Mouse (Mus musculus) forebrain, embryonic 14.5 days (tissue): ENCODE results near the gene Avpr2. TPM values are rescaled to one million over a fixed set of nuclear protein-coding genes. Genes with fewer than 3 reads are reported as not detected.

Experiments used
- ATAC-seq: fragments of 200-750 bp; cut with Nextera tagmentation; 2 replicates; pipeline ENCODE4 v1.8.0; 2017; ENCODE audit warnings: mild to moderate bottlenecking, moderate library complexity
- DNase-seq: peaks from one replicate; pipeline ENCODE4 v3.0.0-alpha.2; 2015; ENCODE audit warnings: low spot score
- H3K27ac ChIP-seq: fragments of 300-500 bp; sonication (generic); 2 replicates; pipeline ENCODE4 v1.5.1; 2014; ENCODE audit warnings: low read depth, mild to moderate bottlenecking, control low read depth, low read length, moderate library complexity
- H3K27me3 ChIP-seq: fragments of 300-500 bp; sonication (generic); replicated peaks from 2 replicates; pipeline ENCODE4 v1.6.1; 2014; ENCODE audit warnings: low read length, control low read depth, mixed read lengths; ENCODE audit not compliant: control insufficient read depth, insufficient read depth
- H3K36me3 ChIP-seq: fragments of 300-500 bp; sonication (generic); 2 replicates; pipeline ENCODE4 v1.6.1; 2014; ENCODE audit warnings: low read length, control low read depth; ENCODE audit not compliant: control insufficient read depth, insufficient read depth
- H3K4me1 ChIP-seq: fragments of 300-500 bp; sonication (generic); 2 replicates; pipeline ENCODE4 v1.6.1; 2014; ENCODE audit warnings: antibody characterized with exemption, low read length, control low read depth; ENCODE audit not compliant: control insufficient read depth, insufficient read depth
- H3K4me2 ChIP-seq: fragments of 300-500 bp; sonication (generic); 2 replicates; pipeline ENCODE4 v1.6.1; 2014; ENCODE audit warnings: mild to moderate bottlenecking, control low read depth, low read length
- H3K4me3 ChIP-seq: fragments of 300-500 bp; sonication (generic); 2 replicates; pipeline ENCODE4 v1.5.1; 2014; ENCODE audit warnings: low read depth, low read length, control low read depth
- H3K9ac ChIP-seq: fragments of 300-500 bp; sonication (generic); 2 replicates; pipeline ENCODE4 v1.6.1; 2014; ENCODE audit warnings: mild to moderate bottlenecking, low read length, control low read depth, moderate library complexity
- H3K9me3 ChIP-seq: fragments of 300-500 bp; sonication (generic); replicated peaks from 2 replicates; pipeline ENCODE4 v1.6.1; 2016; ENCODE audit warnings: low read length, control low read depth, mixed read lengths; ENCODE audit not compliant: control insufficient read depth
- WGBS: fragments of 180-500 bp; shearing (Covaris S2); extraction: QIAGEN DNeasy Blood & Tissue Kit; methylation state at CpG from one replicate; pipeline ENCODE4 v1.1.7; 2014; 5-methylcytosine and 5-hydroxymethylcytosine counted together
- polyA plus RNA-seq: library from polyadenylated mRNA; unstranded; fragments of >200 nt; fragmentation: Nextera tagmentation; extraction: Ambion mirVana; gene quantifications from 2 replicates; pipeline ENCODE4 v1.2.1, GENCODE M21; 2014

Gene Avpr2
- polyA plus RNA-seq, result 0.26 TPM in 1 of 2 replicates, not detected in the other

GRCm38 (mm10) chrX:73891551-73892152 lies at the start of gene Avpr2:
Gene Avpr2, plus strand, starts transcription at chrX:73892102.
- Histone ChIP-seq H3K27me3 (no peaks in the 10 kb centered on the region), H3K9ac (no peak within 1 kb of the TSS), H3K9me3 (no peaks in the 10 kb centered on the region), H3K4me3 (no peak within 1 kb of the TSS), H3K4me1 (no peaks in the 10 kb centered on the region), H3K4me2 (no peak within 1 kb of the TSS), H3K27ac (no peak within 1 kb of the TSS), H3K36me3 (no peaks in the 10 kb centered on the region)
- DNase-seq (no peak), ATAC-seq (no peak)
- 74% methylated on average over 6 of the region's 6 CpGs for WGBS

DNA sequence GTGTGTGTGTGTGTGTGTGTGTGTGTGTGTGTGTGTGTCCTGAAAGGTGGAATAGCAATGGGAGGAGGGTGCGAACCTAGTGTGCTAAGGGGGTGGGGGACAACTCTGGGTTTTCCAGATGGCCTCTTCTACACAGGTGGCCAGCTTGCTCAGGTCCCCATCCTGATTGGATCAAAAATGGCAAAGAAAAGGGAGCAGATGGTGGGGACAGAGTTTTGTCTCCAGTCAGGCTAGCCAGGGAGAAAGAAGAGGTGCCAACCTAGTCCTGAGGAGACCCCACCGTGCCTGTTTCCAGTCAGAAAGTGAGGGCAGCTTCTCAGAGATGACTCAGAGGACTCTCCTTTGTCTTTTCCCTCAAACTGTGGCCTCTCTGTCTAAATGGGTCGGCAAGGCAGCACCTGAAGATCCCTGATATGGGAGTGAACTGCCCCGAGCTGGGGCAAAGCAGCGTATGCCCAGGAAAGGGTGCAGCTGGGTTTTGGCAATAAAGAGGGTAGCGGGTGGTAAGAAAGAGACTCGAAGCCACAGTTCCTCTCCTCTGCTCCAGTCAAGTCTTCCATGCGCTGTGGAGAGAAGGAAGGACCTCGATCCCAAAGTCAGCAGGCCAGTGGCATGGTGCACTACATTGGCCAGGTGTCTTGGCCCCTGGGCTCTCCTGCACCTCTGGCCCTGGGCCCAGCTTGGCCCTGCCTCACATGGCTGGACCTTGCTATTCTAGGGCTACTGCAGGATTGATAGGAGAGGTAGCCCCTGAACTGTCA lies 37.4 kb upstream of the Avpr2 start:
- ATAC-seq (no peak), DNase-seq (no peak)
- Histone ChIP-seq H3K4me3 (no peak overlapping the region), H3K9me3 (no peaks in the 10 kb centered on the region), H3K9ac (no peak overlapping the region), H3K36me3 (peaks cover 5% of the 10 kb centered on the region; the same call in 1 of the 2 replicates), H3K4me2 (no peak overlapping the region), H3K27me3 (no peaks in the 10 kb centered on the region), H3K4me1 (no peaks in the 10 kb centered on the region), H3K27ac (no peak overlapping the region)
- 75% methylated on average over 9 of the region's 9 CpGs for WGBS

DNA sequence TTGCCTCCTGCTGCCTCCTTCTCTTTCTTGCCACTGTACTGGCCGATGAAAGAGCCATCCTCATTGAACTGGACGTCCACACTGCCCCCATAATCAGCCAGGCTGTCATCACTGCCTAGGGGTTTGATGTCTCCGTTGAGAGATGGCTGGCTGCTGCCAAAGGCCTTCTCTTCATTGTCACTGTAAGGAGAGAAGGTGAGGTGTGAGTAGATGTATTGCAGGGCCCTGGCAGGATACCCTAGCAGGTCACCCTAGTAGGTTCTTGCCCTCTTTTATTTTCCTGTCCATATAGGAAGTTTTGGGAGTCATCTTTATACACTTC lies 36.9 kb upstream of the Avpr2 start:
- H3K27me3 ChIP-seq, result no peaks in the 10 kb centered on the region
- no peak overlapping the region for H3K27ac ChIP-seq
- DNase-seq (no peak), ATAC-seq (no peak)
- peaks cover 11% of the 10 kb centered on the region; the same call in 1 of the 2 replicates for H3K36me3 ChIP-seq
- no peak overlapping the region for H3K9ac ChIP-seq
- WGBS, result 76% methylated on average over 3 of the region's 3 CpGs
- no peak overlapping the region for H3K4me2 ChIP-seq
- no peak overlapping the region for H3K4me3 ChIP-seq
- no peaks in the 10 kb centered on the region for H3K4me1 ChIP-seq
- no peaks in the 10 kb centered on the region for H3K9me3 ChIP-seq

DNA sequence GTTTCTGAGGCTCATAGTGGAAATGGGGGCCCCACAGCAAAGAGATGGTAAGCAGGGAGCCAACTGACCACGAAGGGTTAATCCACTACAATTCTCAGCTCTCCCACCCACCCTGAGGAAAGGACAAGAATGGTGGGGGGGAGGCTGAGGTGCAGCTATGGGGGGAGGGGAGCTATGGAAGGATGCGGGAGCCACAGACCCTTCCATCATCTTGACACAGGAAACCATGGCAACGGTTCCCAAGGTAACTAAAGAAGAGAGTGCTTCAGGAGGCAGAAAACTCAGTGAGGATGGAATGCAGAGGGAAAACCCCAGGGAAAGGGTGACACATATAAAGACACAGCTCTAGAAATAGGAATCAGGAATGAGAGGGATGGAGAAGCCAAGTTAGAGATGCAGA lies 27.2 kb upstream of the Avpr2 start:
- no peaks in the 10 kb centered on the region for H3K27me3 ChIP-seq
- H3K9ac ChIP-seq, result no peak overlapping the region
- WGBS, result 47% methylated on average over 3 of the region's 3 CpGs
- H3K27ac ChIP-seq, result peak overlapping the region; percentile 68
- peak; percentile 65 for ATAC-seq
- peak overlapping the region; percentile 7; the same call in 1 of the 2 replicates for H3K4me2 ChIP-seq
- H3K36me3 ChIP-seq, result peaks cover 33% of the 10 kb centered on the region
- DNase-seq, result peak; percentile 83
- H3K4me3 ChIP-seq, result no peak overlapping the region
- peaks cover 12% of the 10 kb centered on the region for H3K4me1 ChIP-seq
- H3K9me3 ChIP-seq, result no peaks in the 10 kb centered on the region

DNA sequence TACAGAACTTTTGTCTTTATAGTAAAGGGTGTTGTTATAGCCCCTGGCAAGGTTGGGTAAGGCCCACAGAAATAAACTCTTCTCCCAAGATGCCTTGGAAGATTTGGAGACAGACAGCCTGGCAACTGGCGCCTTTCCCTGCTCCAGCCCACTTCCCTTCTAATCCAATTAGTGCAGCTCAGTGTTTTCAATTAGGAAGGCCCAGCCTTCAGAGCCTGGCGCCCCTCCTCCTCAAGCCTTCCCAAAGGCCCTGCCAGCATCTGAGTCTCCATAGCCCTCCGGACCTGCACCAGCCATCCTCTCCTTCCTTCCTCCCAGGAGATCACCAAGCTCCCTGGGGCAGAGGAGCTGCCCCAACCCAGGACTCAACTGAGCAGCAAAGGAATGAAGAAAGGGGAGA lies 24.6 kb upstream of the Avpr2 start:
- Histone ChIP-seq H3K9me3 (no peaks in the 10 kb centered on the region), H3K4me2 (peak overlapping the region; percentile 24; the same call in 1 of the 2 replicates), H3K4me3 (no peak overlapping the region), H3K36me3 (peaks cover 19% of the 10 kb centered on the region), H3K4me1 (peaks cover 12% of the 10 kb centered on the region), H3K27ac (peak overlapping the region; percentile 88), H3K27me3 (no peaks in the 10 kb centered on the region), H3K9ac (0 out of 2 replicates have a peak overlapping the region, but pooled peaks have one; percentile 32)
- peak; percentile 79 for ATAC-seq
- DNase-seq, result peak; percentile 76
- WGBS, result 34% methylated on average over 3 of the region's 3 CpGs

- Histone ChIP-seq H3K36me3 (peaks cover 14% of the 10 kb centered on the region), H3K27ac (peak overlapping the region; percentile 88), H3K4me3 (no peak overlapping the region), H3K9ac (0 out of 2 replicates have a peak overlapping the region, but pooled peaks have one; percentile 32), H3K9me3 (no peaks in the 10 kb centered on the region), H3K4me2 (peak overlapping the region; percentile 24; the same call in 1 of the 2 replicates), H3K4me1 (peaks cover 12% of the 10 kb centered on the region), H3K27me3 (no peaks in the 10 kb centered on the region)
- 64% methylated on average over 1 of the region's 1 CpGs for WGBS
- peak; percentile 15; the same call in 1 of the 2 replicates for ATAC-seq
- no peak for DNase-seq
These were observed 24.1 kb upstream of the Avpr2 start for GRCm38 (mm10) chrX:73867852-73868251.

DNA sequence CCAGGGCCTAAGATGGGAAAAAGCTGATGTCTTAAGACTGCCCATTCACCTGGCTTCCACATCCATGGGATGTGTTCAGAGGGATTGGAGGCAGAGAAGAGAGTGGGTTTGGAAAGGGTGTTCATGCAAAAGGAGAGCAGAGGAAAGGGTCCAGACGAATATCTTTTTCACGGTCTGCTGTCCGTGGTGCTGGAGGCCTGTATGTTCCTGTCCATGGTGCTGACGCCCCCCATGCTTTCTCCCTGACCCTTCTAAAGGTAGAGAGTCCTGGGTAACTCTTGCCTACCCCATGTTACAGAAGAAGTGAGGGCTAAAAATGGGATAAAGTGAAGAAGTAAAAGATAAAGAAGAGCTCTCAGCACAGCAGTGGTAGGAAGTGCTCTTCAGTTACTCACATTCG lies 22.6 kb upstream of the Avpr2 start:
- H3K4me1 ChIP-seq, result peaks cover 12% of the 10 kb centered on the region
- no peaks in the 10 kb centered on the region for H3K9me3 ChIP-seq
- H3K27ac ChIP-seq, result peak overlapping the region; percentile 9; the same call in 1 of the 2 replicates
- WGBS, result 21% methylated on average over 5 of the region's 5 CpGs
- 0 out of 2 replicates have a peak, but pooled peaks cover 7% of the 10 kb centered on the region for H3K36me3 ChIP-seq
- H3K4me2 ChIP-seq, result no peak overlapping the region
- H3K4me3 ChIP-seq, result no peak overlapping the region
- no peaks in the 10 kb centered on the region for H3K27me3 ChIP-seq
- H3K9ac ChIP-seq, result no peak overlapping the region
- DNase-seq (no peak), ATAC-seq (no peak)

DNA sequence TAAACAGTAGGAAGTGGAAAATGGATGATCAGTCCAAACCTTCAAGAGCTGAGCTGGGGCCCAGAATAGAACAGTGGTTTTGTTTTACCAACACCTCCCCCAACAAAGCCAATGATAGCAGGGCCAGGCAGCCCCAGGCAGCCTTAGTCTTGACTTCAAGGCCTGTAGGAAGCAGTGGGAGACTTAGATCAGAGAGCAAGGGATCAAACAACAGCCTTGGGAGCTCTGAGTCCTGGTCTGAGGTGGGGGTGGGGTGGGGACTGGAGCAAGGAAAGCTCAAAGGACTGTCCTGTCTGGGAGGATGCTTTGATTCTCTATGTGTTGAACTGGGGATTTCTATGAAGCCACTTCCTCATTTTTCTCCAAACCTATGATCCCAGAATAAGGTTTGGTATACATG lies 20.4 kb upstream of the Avpr2 start:
- Histone ChIP-seq H3K27ac (no peak overlapping the region), H3K9me3 (no peaks in the 10 kb centered on the region), H3K4me3 (no peak overlapping the region), H3K27me3 (no peaks in the 10 kb centered on the region), H3K9ac (no peak overlapping the region), H3K4me2 (no peak overlapping the region), H3K36me3 (no peaks in the 10 kb centered on the region), H3K4me1 (peaks cover 2% of the 10 kb centered on the region; the same call in 1 of the 2 replicates)
- ATAC-seq (no peak), DNase-seq (no peak)

GRCm38 (mm10) chrX:73871956-73872355 lies 19.9 kb upstream of the Avpr2 start:
- H3K27ac ChIP-seq, result peak overlapping the region; percentile 45; the same call in 1 of the 2 replicates
- ATAC-seq (no peak), DNase-seq (peak; percentile 44)
- WGBS, result 68% methylated on average over 1 of the region's 1 CpGs
- H3K4me1 ChIP-seq, result no peaks in the 10 kb centered on the region; the same call in 1 of the 2 replicates
- H3K27me3 ChIP-seq, result no peaks in the 10 kb centered on the region
- no peaks in the 10 kb centered on the region for H3K36me3 ChIP-seq
- H3K9me3 ChIP-seq, result no peaks in the 10 kb centered on the region
- H3K9ac ChIP-seq, result no peak overlapping the region
- H3K4me3 ChIP-seq, result no peak overlapping the region
- no peak overlapping the region for H3K4me2 ChIP-seq
